Mouse (Mus musculus): ENCODE results near the gene Zfp64.

Gene Zfp64

DNA sequence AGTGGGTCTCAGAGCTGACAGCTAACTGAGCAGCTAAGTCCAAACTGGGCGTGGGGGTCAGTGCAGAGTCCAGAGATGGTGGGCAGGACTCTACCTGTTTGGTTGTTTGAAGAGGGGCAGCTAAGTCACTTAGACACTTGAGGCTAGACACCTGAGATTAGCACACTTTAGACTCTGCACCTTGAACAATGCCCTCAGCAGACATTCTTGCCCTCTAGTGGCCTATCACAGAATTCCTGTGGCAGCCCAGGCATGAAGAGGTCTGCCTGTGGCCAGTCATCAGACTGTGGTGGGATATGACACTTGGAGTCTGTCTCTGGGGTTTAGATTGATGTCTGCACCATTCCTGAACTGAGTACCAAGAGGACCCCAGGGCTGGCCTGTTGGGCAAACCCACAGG, 7.7 kb downstream of the Zfp64 start:
- DNase-seq = no peak

DNA sequence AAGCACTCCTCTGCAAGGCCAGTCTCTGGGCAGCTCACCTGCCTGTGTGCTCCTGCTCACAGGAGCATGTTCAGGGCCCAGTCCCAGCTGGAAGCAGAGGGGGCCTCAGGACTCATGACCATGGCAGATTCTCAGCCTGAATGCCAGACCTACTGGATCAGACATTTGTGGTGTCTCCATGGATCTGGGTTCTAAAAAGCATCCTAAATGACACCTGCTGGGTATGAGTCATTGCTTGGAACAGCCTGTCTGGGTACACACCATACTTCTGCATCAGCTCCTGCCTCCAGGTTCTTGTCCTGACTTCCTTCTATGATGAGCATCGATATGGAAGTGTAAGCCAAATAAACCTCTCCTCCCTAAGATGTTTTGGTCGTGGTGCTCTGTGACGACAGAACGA, 11.4 kb downstream of the Zfp64 start:
- no peak for DNase-seq

DNA sequence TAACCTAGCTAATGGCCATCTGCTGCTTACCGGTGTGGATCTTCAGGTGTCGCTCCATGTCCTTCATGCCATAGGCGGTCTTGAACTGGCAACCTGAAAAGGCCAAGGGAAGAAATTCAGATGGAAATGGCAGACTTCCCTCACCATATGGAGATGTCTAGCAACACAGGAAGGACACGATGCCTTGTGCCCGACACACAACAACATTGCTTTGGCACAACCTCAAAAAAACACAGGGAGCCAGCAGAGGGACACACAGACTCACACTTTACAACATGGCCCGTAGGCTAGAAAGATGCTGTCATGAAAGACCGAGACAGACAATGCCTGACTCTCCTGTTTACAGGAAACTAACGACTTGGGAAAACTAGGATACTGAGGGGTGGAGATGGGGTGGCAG, 15.4 kb downstream of the Zfp64 start:
- DNase-seq = no peak

DNA sequence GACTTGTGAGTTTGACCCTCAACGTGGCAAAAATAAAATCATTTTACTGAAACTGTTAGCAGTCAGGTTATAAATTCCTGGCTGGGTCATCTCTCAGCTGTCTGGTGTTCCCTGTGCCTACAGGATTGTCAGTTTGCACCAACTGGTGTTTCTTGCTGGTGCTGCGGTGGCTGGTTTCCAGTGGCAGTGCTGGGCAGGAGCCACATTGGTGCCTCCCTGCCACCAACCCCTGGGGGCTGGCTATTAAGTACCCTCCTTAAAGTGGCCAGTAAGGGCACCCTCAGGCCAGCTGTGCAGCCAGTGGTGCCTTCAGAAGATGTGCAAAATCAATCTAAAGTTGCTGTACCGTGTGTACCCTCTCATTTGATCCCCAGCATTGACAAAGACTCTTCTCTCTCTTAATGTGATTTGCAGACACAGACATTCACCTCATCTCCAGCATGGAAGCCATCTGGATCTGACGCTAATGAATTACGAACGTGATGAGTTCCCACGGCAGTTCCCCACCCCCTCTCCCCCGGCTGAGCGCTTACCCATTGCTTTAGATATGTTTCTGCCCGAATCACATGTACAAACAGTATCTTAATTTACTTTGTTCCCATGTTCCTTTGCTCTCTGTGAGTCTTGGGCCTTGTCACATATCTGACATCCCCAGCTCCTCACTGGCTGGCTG, 16.0 kb downstream of the Zfp64 start:
- no peak for DNase-seq

DNA sequence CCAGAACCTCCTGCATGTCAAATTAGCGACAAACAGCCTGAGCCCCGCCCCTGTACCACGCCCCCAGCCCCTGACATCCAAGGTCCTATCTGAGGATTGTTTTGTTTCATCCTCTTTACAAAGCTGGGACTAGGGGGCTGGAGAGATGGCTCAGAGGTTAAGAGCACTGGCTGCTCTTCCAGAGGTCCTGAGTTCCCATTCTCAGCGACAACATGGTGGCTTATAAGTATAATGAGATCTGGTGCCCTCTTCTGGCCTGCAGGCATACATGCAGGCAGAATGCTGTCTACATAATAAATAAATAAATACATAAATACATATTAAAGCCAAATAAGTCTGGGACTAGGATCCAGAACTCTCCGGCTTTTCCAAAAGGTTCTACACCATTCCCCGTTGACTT, 18.5 kb downstream of the Zfp64 start:
- DNase-seq = no peak

DNA sequence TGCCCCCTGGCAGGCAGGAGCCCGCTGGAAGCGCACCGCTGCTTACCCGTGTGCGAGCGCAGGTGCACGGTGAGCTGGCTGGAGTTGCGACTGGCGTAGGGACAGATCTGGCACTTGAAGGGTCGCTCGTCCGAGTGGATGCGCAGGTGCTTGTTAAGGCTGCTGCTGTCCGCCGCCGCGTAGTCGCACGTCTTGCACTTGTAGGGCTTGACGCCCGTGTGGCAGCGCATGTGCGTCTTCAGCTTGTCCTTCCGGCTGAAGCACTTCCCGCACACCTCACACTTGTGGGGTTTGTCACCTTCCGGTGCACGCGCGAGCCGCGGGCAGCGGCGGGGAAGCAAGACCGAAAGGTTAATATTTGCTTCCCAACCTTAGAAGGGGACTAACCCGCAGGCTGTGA, 20.2 kb downstream of the Zfp64 start:
- no peak for DNase-seq

DNA sequence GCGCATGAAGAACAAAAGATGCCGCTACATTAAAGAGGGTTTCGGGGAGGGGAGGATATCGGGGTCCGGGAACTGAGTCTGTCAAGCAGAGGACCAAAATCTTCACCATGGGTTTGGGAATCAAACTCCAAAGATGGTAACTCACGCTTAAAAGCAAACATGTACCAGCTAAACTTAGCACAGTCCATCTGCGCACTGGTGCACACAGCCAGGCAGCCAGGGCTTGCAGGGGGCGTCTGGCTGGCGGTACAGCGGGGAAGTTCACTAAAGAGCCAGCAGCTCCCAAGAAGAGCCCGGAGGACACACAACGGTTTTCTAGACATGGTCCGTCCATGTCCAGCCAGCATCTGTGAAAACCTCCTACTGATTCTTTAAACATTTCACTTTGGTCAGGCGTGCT, 23.7 kb downstream of the Zfp64 start:
- no peak for DNase-seq

DNA sequence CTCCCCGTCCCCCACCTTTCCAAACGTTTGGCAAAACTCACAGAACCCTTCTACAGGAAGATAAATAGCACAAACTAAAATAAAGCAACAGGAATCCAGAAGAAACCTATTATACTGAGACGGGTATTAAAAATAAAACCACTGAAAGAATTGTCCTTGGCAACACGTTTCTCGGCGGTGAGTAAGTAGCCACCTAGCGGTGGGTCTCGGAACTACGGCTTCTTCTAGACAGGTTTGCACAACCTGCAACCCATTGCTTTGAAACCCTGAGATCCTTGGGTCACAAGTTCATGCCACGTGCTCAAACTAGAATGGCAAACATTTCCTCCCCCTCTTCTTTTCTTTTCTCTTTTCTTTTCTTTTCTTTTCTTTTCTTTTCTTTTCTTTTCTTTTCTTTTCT, 25.7 kb downstream of the Zfp64 start:
- peak; percentile 68 for DNase-seq

DNA sequence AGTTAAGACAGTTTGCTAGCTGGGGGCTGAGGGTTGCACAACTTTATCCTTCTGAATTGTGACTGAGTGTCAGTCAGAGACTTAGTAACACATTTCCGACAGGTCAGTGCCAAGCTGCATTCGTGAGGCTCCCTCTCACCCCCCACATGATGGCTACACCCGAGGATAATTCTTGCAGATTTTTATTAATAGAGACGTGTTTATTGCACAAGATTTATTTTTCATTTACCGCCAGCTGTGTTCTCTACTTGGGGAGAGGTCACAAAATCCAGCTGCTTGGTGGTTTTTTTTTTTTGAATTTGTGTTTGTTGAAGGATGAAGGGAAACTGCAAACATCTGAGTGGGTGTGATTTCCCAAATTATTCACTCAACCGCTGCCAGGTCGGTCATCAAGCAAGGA, 28.0 kb downstream of the Zfp64 start:
- DNase-seq = no peak

DNA sequence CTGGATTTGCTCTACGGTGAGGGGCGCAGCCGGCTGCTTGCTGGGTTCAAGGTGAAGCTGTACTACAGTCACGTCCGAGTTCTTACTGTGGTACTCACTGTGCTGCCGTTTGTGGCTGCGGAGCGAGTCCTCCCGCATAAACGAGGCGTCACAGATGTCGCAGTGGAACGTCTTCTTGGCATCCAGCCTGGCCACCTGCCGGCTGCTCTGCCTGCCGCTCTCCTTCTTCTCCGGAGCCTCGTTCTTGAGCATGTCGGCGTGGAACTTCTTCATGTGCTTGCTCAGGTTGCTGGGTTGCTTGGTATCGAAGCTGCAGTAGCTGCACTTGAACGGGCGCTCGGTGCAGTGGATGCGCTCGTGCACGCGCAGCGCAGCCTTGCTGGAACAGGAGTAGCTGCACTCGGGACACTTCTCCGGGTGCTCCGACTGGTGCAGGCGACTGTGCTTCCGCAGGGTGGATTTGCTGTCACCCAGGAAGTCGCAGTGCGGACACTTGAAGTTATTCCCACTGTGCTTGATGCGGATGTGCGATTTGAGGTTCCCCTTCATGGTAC, 29.1 kb downstream of the Zfp64 start:
- peak; percentile 87 for DNase-seq

DNA sequence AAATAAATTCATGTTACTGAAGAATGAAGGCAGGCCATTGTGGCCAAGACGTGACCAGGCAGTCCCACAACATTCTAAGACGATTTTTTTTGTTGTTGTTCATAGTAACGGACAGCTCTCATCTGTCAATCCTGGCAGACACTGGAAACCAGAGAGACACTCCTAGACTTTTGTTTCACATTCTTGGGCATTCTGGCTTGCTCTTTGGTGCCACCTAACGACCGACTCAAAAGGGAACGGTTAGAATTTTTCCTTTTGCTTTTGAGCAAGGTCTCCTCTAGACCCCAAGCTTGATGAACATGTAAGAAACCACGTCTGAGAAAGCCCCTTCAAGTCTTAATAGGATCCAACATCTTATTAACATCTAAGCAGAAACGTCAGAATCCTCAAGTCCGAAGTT, 31.7 kb downstream of the Zfp64 start:
- peak; percentile 53 for DNase-seq

DNA sequence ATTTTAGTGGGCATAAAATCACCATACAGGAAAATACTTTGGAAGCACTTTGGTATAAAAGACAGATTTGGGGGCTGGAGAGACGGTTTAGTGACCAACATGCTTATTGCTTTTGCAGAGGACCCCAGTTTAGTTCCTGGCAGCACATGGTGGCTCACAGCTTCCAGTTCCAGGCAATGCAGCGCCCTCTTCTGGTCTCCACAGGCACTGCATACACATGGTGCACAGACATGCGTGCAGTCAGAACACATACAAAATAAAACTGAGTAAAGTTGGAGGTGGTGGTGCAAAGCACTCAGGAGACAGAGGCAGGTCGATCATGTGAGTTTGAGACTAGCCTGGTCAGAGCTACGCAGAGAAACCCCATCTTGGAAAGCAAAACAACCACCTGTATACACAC, 32.9 kb downstream of the Zfp64 start:
- no peak for DNase-seq

DNA sequence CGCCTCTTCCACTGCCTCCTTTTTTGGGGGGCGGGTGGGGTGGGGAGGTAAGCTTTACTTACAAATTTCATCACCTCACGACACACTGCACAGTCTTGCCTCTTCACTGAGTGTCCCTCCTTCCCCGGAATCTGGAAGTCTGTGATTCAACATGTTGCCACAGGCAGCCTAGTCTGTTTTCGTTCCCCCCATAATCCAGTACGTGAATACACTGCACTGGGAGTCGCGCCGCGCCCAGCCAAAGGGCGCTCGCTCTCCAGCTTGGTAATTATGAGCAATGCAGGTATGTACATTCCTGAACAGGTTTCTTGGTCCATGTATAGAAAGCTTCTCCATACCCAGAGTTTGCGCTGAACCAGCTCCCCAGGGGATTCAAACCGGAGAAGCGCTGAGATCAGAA, 35.4 kb downstream of the Zfp64 start:
- no peak for DNase-seq

DNA sequence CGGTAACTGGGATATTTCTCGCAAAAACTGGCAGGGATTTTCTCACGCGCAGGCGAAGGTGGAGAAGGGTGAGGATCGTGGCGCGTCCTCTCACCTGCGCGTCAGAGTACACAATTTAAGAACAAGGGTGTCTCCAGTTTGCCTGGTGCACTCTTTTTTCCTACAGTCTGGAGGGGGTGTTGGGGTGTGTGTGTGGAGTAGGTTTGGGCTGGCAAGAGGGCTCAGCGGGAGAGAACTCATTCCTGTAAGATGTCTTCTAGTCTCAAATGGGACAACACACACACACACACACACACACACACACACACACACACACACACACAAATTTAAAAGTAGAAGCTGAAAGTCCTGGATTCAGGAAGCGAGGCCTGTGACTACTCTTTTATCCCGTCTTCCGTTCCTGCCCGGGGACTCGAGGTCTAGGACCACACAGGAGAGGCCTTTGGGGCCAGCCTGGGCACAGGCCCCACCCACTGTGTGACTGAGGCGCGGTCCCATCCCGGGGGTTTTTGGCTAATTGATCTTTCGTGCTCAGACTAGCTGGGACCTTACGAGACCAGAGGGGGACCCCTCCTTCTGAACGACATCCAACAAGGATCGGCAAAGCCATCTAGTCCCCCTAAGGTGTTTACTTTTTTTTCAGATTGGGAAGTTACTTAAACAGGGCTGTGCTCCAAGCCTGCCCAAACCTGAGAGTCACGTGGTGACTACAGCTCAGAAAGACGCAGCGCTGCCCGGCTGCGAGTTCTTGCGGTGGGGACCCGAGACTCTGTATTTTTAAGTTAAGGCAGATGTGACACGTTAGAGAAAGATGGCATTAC, 42.3 kb downstream of the Zfp64 start:
- no peak for DNase-seq

DNA sequence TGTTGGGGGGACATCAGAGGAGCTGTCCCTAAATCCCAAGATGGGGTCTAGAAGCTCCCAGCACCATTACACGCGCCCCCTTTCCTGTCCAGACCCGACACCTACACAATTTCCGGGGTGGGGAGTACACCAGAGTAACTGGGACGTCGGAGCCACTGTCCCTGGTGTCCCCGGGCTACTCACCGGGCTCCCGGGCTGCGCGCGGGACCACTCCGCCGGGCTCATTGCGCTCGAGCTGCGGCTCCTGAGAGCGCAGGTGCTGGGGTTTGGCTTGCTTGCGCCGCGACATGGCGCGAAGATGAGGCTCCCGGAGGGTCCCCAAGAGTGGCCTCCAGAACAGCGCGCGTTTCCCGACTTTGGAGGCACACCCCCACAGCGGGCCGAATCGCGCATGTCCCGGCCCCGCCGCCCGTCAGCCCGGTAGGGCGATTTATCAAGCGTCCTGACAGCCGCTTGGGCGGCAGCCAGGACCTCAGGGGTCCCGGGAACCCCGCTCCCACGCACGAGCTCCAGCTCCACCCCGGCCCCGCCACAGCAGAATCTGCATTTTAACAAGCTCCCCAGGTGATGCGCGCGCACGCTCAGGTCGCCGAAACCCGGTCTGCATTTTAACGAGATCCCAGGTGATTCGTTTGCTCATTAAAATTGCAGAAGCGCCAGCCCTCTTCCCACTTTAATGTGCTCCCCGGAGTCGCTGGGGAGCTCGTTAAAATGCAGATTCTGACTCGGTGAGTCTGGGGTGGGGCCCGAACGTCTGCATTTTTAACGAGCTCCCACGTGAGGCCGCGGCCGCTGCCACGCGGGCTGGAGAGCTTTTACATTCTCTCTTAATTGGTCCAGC, 43.1 kb downstream of the Zfp64 start:
- DNase-seq = peak; percentile 21

DNA sequence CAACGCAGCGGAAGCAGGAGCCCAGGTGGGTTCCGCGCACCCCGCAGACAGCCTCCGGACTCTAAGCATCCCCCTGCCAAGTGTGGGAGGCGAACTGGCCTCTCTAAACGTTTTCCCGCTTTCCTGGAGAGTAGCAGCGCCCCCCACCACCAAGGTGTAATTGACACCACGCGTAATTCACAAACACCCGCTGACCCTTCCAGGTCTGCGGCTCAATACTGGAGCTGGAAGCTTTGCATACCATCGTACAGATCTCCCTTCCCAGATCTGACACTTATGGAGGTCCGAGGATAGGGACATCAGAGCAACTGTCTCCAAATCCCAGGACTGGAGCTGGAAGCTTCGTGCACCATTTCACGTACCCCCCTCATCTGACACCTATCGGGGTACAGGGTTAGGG, 43.9 kb downstream of the Zfp64 start:
- DNase-seq = no peak

DNA sequence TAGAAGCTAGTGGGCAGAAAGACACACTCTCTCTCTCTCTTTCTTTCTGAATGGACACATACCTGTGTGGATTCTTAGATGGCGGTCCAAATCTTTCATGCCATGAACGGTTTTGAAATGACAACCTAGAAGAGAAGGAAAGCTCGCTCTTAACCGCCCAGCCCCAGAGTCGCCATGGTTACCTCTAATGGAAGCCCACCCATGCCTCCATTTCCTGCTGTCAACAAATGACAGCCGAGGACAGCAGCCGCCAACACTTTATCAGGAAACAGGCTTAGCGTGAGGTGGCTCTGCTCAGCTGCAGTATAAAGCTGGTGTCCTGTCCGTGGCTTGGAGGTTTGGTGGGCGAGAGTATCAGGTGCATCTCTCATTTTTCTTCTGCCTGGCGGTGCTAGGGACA, 49.4 kb downstream of the Zfp64 start:
- DNase-seq = no peak

DNA sequence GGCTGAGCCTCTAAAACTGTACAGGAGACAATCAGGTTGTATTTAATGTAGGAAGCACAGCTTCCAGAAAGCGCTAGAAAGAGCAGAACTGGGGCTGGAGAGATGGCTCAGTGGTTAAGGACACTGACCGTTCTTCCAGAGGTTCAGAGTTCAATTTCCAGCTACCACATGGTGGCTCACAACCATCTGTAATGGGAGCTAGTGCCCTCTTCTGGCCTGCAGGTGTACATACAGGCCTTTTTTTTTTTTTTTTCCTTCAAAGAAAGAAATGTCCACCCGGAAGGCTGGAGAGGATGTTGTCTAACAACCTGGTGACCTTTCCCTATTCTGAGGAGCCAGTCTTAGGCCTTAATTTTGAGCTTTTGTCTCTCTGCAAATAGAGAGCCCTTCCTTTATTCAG, 50.5 kb downstream of the Zfp64 start:
- no peak for DNase-seq

DNA sequence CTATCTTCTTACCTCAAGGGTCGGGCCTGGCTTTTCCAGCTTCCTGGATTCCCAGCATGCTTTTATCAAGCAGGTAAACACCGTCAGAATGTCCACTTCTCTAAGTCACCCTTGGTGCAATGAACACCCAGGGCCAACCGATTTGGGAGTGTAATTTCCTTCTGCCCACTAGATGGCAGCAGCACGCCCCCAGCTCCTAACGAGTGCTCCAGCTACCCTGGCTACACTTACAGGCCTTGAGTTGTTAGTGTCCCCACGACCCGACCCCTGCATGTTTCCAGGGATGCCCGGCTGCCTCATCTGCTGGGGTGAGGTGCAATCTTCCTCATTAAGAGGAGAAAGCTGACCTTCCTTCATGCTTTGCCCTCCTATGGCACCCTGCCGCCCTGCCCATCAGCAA, 51.2 kb downstream of the Zfp64 start:
- DNase-seq = no peak

DNA sequence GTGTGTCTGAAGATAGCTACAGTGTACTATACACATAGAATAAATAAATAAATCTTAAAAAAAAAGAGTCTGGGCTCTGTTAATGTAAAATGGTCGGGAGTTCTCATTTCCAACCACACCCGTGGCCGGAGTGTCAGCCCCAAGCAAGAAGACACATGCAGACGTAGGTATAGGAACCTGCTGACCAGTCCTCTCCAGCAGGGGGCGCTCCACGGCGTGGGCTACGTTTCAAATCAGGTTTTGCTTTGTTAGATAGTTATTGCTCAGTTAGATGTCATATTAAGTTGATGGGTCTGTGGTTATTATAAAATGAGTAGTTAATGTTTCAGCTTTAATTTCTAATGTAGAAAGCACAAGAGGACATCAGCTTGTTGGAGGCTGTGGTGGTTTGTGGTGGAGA, 52.8 kb downstream of the Zfp64 start:
- DNase-seq = peak; percentile 25

DNA sequence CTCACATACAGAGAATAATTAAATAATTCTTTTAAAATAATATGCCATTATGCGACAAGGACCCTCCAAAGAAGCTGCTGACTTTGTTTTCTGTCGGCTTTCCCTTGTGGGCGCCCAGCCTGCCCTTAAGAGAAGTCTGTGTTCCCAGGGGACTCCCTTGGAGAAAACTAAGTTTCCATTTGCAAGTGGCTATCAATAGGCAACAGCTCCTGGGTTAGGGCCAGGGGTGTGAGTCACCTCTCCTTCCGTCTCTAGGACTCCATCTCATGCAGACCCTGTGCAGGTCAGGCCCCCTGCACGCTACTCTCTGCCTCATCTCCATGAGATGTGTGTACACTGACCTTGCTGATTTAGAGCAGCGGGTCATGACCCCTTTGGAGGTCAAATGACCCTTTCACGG, 57.5 kb downstream of the Zfp64 start:
- DNase-seq = no peak

DNA sequence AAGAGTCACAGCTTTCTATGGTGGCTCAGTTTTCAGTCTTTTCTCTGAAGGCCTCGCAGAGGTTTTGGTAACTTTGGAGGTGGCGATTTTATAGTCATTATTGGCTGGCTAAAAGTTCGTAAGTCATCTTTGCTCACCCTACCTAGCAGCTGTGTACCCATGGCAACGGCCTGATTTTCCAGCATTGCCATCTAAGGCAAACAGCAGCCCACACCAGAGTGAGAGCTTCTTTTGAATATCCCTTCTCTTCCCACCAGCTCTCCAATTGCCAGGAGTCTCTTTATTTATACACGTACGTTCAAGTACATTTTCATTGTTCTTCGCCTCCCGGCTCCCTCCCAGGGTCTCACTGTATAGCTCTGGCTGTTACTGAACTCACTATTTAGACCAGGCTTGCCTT, 59.9 kb downstream of the Zfp64 start:
- DNase-seq = peak; percentile 43

DNA sequence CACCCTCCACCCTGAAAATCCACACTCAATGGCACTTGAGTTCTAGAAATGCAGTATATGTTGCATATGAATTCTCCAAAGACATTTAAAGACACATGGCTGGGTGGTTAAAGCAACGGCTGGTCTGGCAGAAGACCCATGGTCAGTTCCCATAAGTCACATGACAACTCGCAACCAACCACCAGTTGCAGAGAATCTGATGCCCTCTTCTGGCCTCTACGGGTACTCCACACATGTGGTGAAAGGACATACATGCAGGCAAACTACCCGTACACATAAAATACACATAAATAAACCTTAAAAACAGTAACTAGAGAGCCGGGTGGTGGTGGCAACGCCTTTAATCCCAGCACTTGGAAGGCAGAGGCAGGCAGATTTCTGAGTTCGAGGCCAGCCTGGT, 60.6 kb downstream of the Zfp64 start:
- DNase-seq = no peak

DNA sequence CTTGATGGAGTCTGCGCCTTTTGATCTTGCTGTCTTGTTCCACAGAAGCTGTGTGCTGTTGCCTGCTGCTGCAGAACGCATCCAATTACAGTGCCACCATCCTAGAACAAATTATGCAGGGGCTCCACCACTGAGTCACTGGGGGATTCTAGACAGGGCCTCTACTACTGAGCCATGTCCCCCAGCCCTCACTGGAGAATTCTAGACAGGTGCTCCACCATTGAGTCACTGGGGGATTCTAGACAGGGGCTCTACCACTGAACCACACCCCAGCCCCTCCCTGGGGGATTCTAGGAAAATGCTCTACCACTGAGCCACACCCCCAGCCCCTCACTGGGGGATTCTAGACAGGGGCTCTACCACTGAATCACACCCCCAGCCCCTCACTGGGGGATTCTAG, 63.3 kb downstream of the Zfp64 start:
- DNase-seq = no peak
